Mouse (Mus musculus): ENCODE results near the gene Pkp1. TPM values are rescaled to one million over a fixed set of nuclear protein-coding genes. Genes with fewer than 3 reads are reported as not detected.

Pkp1 gene
- polyA plus RNA-seq, 1 experiment, result 6.4 TPM

- no peak overlapping the region for H3ac ChIP-seq (ENCODE audit: control insufficient read depth, insufficient read length, low read depth)
- no peak for TF ChIP-seq MAX (IDR thresholded peaks at IDR 0.05)
- TF ChIP-seq FOSL1 (IDR thresholded peaks at IDR 0.05; ENCODE audit: insufficient read depth, low read length, poor library complexity, severe bottlenecking), result no peak
- no peak for TF ChIP-seq CEBPB (IDR thresholded peaks at IDR 0.05; ENCODE audit: low read depth)
- no peak for TF ChIP-seq MYOD1 (IDR thresholded peaks at IDR 0.05; ENCODE audit: control insufficient read depth, insufficient read length, low read depth)
- no peak for TF ChIP-seq MYOG (IDR thresholded peaks at IDR 0.05; ENCODE audit: control insufficient read depth, extremely low read depth, insufficient read length)
- no peak for TF ChIP-seq CTCF (IDR thresholded peaks at IDR 0.05; ENCODE audit: control insufficient read depth, insufficient read depth, insufficient read length)
- TF ChIP-seq USF1 (IDR thresholded peaks at IDR 0.05; ENCODE audit: low read depth), result no peak
- H3K27me3 ChIP-seq (ENCODE audit: control insufficient read depth, insufficient read depth, insufficient read length), result no peaks in the 10 kb centered on the region
- no peak overlapping the region for H3K4me3 ChIP-seq (ENCODE audit: insufficient read depth, poor library complexity, severe bottlenecking)
- no peaks in the 10 kb centered on the region for H3K79me3 ChIP-seq (ENCODE audit: low read depth)
- peaks cover 24% of the 10 kb centered on the region for H3K79me2 ChIP-seq (ENCODE audit: control insufficient read depth, insufficient read depth)
- peaks cover 27% of the 10 kb centered on the region for H3K36me3 ChIP-seq (ENCODE audit: control insufficient read depth, insufficient read depth)
These were observed 63.7 kb downstream of the Pkp1 start for GRCm38 (mm10) chr1:135855344-135855687.

- TF ChIP-seq USF1 (IDR thresholded peaks at IDR 0.05; ENCODE audit: low read depth), result no peak
- TF ChIP-seq MYOD1 (IDR thresholded peaks at IDR 0.05; ENCODE audit: control insufficient read depth, insufficient read length, low read depth), result no peak
- no peak for TF ChIP-seq MAX (IDR thresholded peaks at IDR 0.05)
- TF ChIP-seq MYOG (IDR thresholded peaks at IDR 0.05; ENCODE audit: control insufficient read depth, extremely low read depth, insufficient read length), result no peak
- TF ChIP-seq CTCF (IDR thresholded peaks at IDR 0.05; ENCODE audit: control insufficient read depth, insufficient read depth, insufficient read length), result no peak
- TF ChIP-seq CEBPB (IDR thresholded peaks at IDR 0.05; ENCODE audit: low read depth), result no peak
- no peak for TF ChIP-seq FOSL1 (IDR thresholded peaks at IDR 0.05; ENCODE audit: insufficient read depth, low read length, poor library complexity, severe bottlenecking)
These were observed 64.2 kb downstream of the Pkp1 start for GRCm38 (mm10) chr1:135854591-135855343.

GRCm38 (mm10) chr1:135853200-135853599 lies 65.8 kb downstream of the Pkp1 start:
- Histone ChIP-seq H3ac (ENCODE audit: control insufficient read depth, insufficient read length, low read depth) (no peak overlapping the region), H3K4me3 (ENCODE audit: insufficient read depth, poor library complexity, severe bottlenecking) (no peak overlapping the region), H3K79me2 (ENCODE audit: control insufficient read depth, insufficient read depth) (peaks cover 45% of the 10 kb centered on the region), H3K79me3 (ENCODE audit: low read depth) (peaks cover 13% of the 10 kb centered on the region), H3K27me3 (ENCODE audit: control insufficient read depth, insufficient read depth, insufficient read length) (no peaks in the 10 kb centered on the region), H3K36me3 (ENCODE audit: control insufficient read depth, insufficient read depth) (peaks cover 46% of the 10 kb centered on the region)
- TF ChIP-seq MYOG (IDR thresholded peaks at IDR 0.05; ENCODE audit: control insufficient read depth, extremely low read depth, insufficient read length) (no peak), CTCF (IDR thresholded peaks at IDR 0.05; ENCODE audit: control insufficient read depth, insufficient read depth, insufficient read length) (no peak), CEBPB (IDR thresholded peaks at IDR 0.05; ENCODE audit: low read depth) (no peak), MAX (IDR thresholded peaks at IDR 0.05) (no peak), FOSL1 (IDR thresholded peaks at IDR 0.05; ENCODE audit: insufficient read depth, low read length, poor library complexity, severe bottlenecking) (no peak), USF1 (IDR thresholded peaks at IDR 0.05; ENCODE audit: low read depth) (no peak), MYOD1 (IDR thresholded peaks at IDR 0.05; ENCODE audit: control insufficient read depth, insufficient read length, low read depth) (no peak)

More at GRCm38 (mm10) chr1:135854591-135855343, 64.2 kb downstream of the Pkp1 start:
- H3K79me3 ChIP-seq (ENCODE audit: low read depth), result no peaks in the 10 kb centered on the region
- H3K4me3 ChIP-seq (ENCODE audit: insufficient read depth, poor library complexity, severe bottlenecking), result no peak overlapping the region
- H3K27me3 ChIP-seq (ENCODE audit: control insufficient read depth, insufficient read depth, insufficient read length), result no peaks in the 10 kb centered on the region
- no peak overlapping the region for H3ac ChIP-seq (ENCODE audit: control insufficient read depth, insufficient read length, low read depth)
- peaks cover 30% of the 10 kb centered on the region for H3K79me2 ChIP-seq (ENCODE audit: control insufficient read depth, insufficient read depth)
- peaks cover 31% of the 10 kb centered on the region for H3K36me3 ChIP-seq (ENCODE audit: control insufficient read depth, insufficient read depth)

- no peak for TF ChIP-seq USF1 (IDR thresholded peaks at IDR 0.05; ENCODE audit: low read depth)
- no peak for TF ChIP-seq CTCF (IDR thresholded peaks at IDR 0.05; ENCODE audit: control insufficient read depth, insufficient read depth, insufficient read length)
- no peak for TF ChIP-seq FOSL1 (IDR thresholded peaks at IDR 0.05; ENCODE audit: insufficient read depth, low read length, poor library complexity, severe bottlenecking)
- no peak for TF ChIP-seq MYOG (IDR thresholded peaks at IDR 0.05; ENCODE audit: control insufficient read depth, extremely low read depth, insufficient read length)
- TF ChIP-seq MAX (IDR thresholded peaks at IDR 0.05), result peak; percentile 91
- peak; percentile 61 for TF ChIP-seq MYOD1 (IDR thresholded peaks at IDR 0.05; ENCODE audit: control insufficient read depth, insufficient read length, low read depth)
- TF ChIP-seq CEBPB (IDR thresholded peaks at IDR 0.05; ENCODE audit: low read depth), result no peak
- peak overlapping the region; percentile 48 for H3ac ChIP-seq (ENCODE audit: control insufficient read depth, insufficient read length, low read depth)
- peaks cover 22% of the 10 kb centered on the region for H3K79me3 ChIP-seq (ENCODE audit: low read depth)
- no peak overlapping the region for H3K4me3 ChIP-seq (ENCODE audit: insufficient read depth, poor library complexity, severe bottlenecking)
- peaks cover 54% of the 10 kb centered on the region for H3K36me3 ChIP-seq (ENCODE audit: control insufficient read depth, insufficient read depth)
- H3K79me2 ChIP-seq (ENCODE audit: control insufficient read depth, insufficient read depth), result peaks cover 55% of the 10 kb centered on the region
- H3K27me3 ChIP-seq (ENCODE audit: control insufficient read depth, insufficient read depth, insufficient read length), result no peaks in the 10 kb centered on the region
These were observed 66.8 kb downstream of the Pkp1 start for GRCm38 (mm10) chr1:135852044-135852756.

GRCm38 (mm10) chr1:135850722-135851512 lies 68.1 kb downstream of the Pkp1 start:
- Histone ChIP-seq H3ac (ENCODE audit: control insufficient read depth, insufficient read length, low read depth) (peak overlapping the region; percentile 51), H3K36me3 (ENCODE audit: control insufficient read depth, insufficient read depth) (peaks cover 54% of the 10 kb centered on the region), H3K79me2 (ENCODE audit: control insufficient read depth, insufficient read depth) (peaks cover 68% of the 10 kb centered on the region), H3K27me3 (ENCODE audit: control insufficient read depth, insufficient read depth, insufficient read length) (no peaks in the 10 kb centered on the region), H3K79me3 (ENCODE audit: low read depth) (peaks cover 33% of the 10 kb centered on the region), H3K4me3 (ENCODE audit: insufficient read depth, poor library complexity, severe bottlenecking) (no peak overlapping the region)
- TF ChIP-seq CTCF (IDR thresholded peaks at IDR 0.05; ENCODE audit: control insufficient read depth, insufficient read depth, insufficient read length) (peak; percentile 53), FOSL1 (IDR thresholded peaks at IDR 0.05; ENCODE audit: insufficient read depth, low read length, poor library complexity, severe bottlenecking) (no peak)
